Mouse (Mus musculus) brain, adult 10 weeks (tissue): Measurements from ENCODE around the gene Olfr727. TPM values are rescaled to one million over a fixed set of nuclear protein-coding genes. Genes with fewer than 3 reads are reported as not detected.

Source experiments
- polyA plus RNA-seq: library from polyadenylated mRNA; stranded (reverse); fragments of 350-450 nt; fragmentation: Illumina TruSeq; extraction: RNeasy Lipid Tissue Mini Kit (QIAGEN cat#74804); gene quantifications from one replicate; pipeline ENCODE4 v1.2.3, GENCODE M21; 2015; ENCODE audit warnings: low read depth, low replicate concordance

Olfr727 gene
- polyA plus RNA-seq, result not detected

GRCm38 (mm10) chr14:50122886-50123285, at the start of gene Olfr727:
Gene Olfr727 (plus strand): TSS chr14:50123186.

GRCm38 (mm10) chr14:50090853-50091252, 32.1 kb upstream of the Olfr727 start, which contains the start of gene Olfr726:
Gene Olfr726 (minus strand): TSS chr14:50090953.

GRCm38 (mm10) chr14:50142580-50142979, 19.6 kb downstream of the Olfr727 start, which contains the start of gene Olfr728:
Gene Olfr728 (minus strand): TSS chr14:50142680.

GRCm38 (mm10) chr14:50152810-50153209, 29.8 kb downstream of the Olfr727 start, which contains the start of gene Olfr729:
Gene Olfr729 (minus strand): TSS chr14:50152910.

Other genes starting within 250 kb of the Olfr727 start
- not detected for gene Olfr722, start 221.2 kb upstream of the Olfr727 start, polyA plus RNA-seq
- not detected for gene Olfr723, start 191.4 kb upstream of the Olfr727 start, polyA plus RNA-seq
- gene Olfr724, start 159.9 kb upstream of the Olfr727 start, polyA plus RNA-seq, result not detected
- not detected for gene Olfr725, start 82.8 kb upstream of the Olfr727 start, polyA plus RNA-seq
- gene Olfr726, start 32.2 kb upstream of the Olfr727 start, polyA plus RNA-seq, result not detected
- not detected for gene Olfr728, start 19.5 kb downstream of the Olfr727 start, polyA plus RNA-seq
- gene Olfr729, start 29.7 kb downstream of the Olfr727 start, polyA plus RNA-seq, result not detected
- not detected for gene Olfr730, start 65.0 kb downstream of the Olfr727 start, polyA plus RNA-seq
- not detected for gene Olfr731, start 118.7 kb downstream of the Olfr727 start, polyA plus RNA-seq
- gene Olfr732, start 161.0 kb downstream of the Olfr727 start, polyA plus RNA-seq, result not detected
- gene Olfr733, start 178.3 kb downstream of the Olfr727 start, polyA plus RNA-seq, result not detected
- gene Olfr734, start 203.6 kb downstream of the Olfr727 start, polyA plus RNA-seq, result not detected
- not detected for gene Olfr735, start 225.7 kb downstream of the Olfr727 start, polyA plus RNA-seq
- gene Tlr11, start 234.7 kb downstream of the Olfr727 start, polyA plus RNA-seq, result not detected